Mouse (Mus musculus) kidney, adult 9 months (tissue): Measurements from ENCODE around the gene Gm49337.
A peak's percentile ranks its signal among the peaks of the same experiment; 100 is the strongest.
"Not testable (repeated sequence)": the region's sequence is repeated elsewhere in the genome, so short reads cannot be mapped to it uniquely, and the experiment has no call there.

Experiments used
- DNase-seq: peaks from one replicate; pipeline ENCODE4 v3.0.0; 2022

Gm49337 gene

GRCm38 (mm10) chr4:116217046-116217445 lies 43.9 kb downstream of the Gm49337 start:
- DNase-seq: peak; percentile 24

GRCm38 (mm10) chr4:116217661-116218060 lies 44.5 kb downstream of the Gm49337 start:
- not testable (repeated sequence) for DNase-seq

- DNase-seq: no peak
These were observed 45.9 kb downstream of the Gm49337 start for GRCm38 (mm10) chr4:116219056-116219455.

GRCm38 (mm10) chr4:116220071-116220650 lies 47.0 kb downstream of the Gm49337 start:
- DNase-seq: peak; percentile 19

GRCm38 (mm10) chr4:116220780-116221139 lies 47.6 kb downstream of the Gm49337 start:
- no peak for DNase-seq

GRCm38 (mm10) chr4:116221140-116221851 lies 48.1 kb downstream of the Gm49337 start, which contains the start of gene Pik3r3:
Gene Pik3r3 (plus strand): TSS chr4:116221618.
- peak; percentile 99 for DNase-seq

GRCm38 (mm10) chr4:116221996-116222842 lies 49.0 kb downstream of the Gm49337 start:
- peak; percentile 34 for DNase-seq

- DNase-seq: peak; percentile 10
These were observed 49.6 kb downstream of the Gm49337 start for GRCm38 (mm10) chr4:116222843-116223119.

GRCm38 (mm10) chr4:116243377-116243776 lies 70.2 kb downstream of the Gm49337 start:
- DNase-seq: no peak

GRCm38 (mm10) chr4:116244240-116244639 lies 71.1 kb downstream of the Gm49337 start:
- DNase-seq: no peak

- DNase-seq: peak; percentile 41
These were observed 72.7 kb downstream of the Gm49337 start for GRCm38 (mm10) chr4:116245926-116246325.

GRCm38 (mm10) chr4:116249986-116250385 lies 76.8 kb downstream of the Gm49337 start:
- DNase-seq: no peak

- no peak for DNase-seq
These were observed 95.0 kb downstream of the Gm49337 start for GRCm38 (mm10) chr4:116268220-116268619.

- peak; percentile 22 for DNase-seq
These were observed 109.0 kb downstream of the Gm49337 start for GRCm38 (mm10) chr4:116282211-116282610.

- no peak for DNase-seq
These were observed 118.4 kb downstream of the Gm49337 start for GRCm38 (mm10) chr4:116291561-116291960.

- no peak for DNase-seq
These were observed 120.1 kb downstream of the Gm49337 start for GRCm38 (mm10) chr4:116293296-116293695.

- DNase-seq: peak; percentile 10
These were observed 127.7 kb downstream of the Gm49337 start for GRCm38 (mm10) chr4:116300878-116301355.

GRCm38 (mm10) chr4:116304551-116304950 lies 131.4 kb downstream of the Gm49337 start:
- DNase-seq: no peak

GRCm38 (mm10) chr4:116317575-116317974 lies 144.4 kb downstream of the Gm49337 start:
- no peak for DNase-seq

- DNase-seq: no peak
These were observed 148.9 kb downstream of the Gm49337 start for GRCm38 (mm10) chr4:116322127-116322526.

- DNase-seq: no peak
These were observed 156.1 kb downstream of the Gm49337 start for GRCm38 (mm10) chr4:116329256-116329655.

- no peak for DNase-seq
These were observed 163.1 kb downstream of the Gm49337 start for GRCm38 (mm10) chr4:116336294-116336693.

- peak; percentile 64 for DNase-seq
These were observed 168.9 kb downstream of the Gm49337 start for GRCm38 (mm10) chr4:116342119-116342518.
